Mouse (Mus musculus): Measurements from ENCODE around the gene Gm5891. TPM values are rescaled to one million over a fixed set of nuclear protein-coding genes. Genes with fewer than 3 reads are reported as not detected.
"Not testable (repeated sequence)": the region's sequence is repeated elsewhere in the genome, so short reads cannot be mapped to it uniquely, and the experiment has no call there.

Gm5891 gene
- polyA plus RNA-seq (2015; fragmentation: Nextera tagmentation; extraction: Ambion mirVana), result not detected in 2 replicates

- not testable (repeated sequence) for H3K4me1 ChIP-seq (replicated peaks); H3K36me3 ChIP-seq (replicated peaks); H3K9me3 ChIP-seq (replicated peaks); ATAC-seq (ENCODE audit: insufficient read depth); H3K4me3 ChIP-seq (replicated peaks); H3K27me3 ChIP-seq; H3K9ac ChIP-seq; H3K4me2 ChIP-seq; H3K27ac ChIP-seq (replicated peaks)
- WGBS (ENCODE audit: insufficient replicate concordance), result no CpG with 5 or more reads among the region's 1 CpGs
Observed at GRCm38 (mm10) chr7:21921191-21921590, at the start of gene Gm5891. TSS of gene Gm5891 (minus strand) at chr7:21921291.

Other genes starting within 250 kb of the Gm5891 start
- not detected in 2 replicates for gene Gm4175, start 159.8 kb downstream of the Gm5891 start, polyA plus RNA-seq (2015; fragmentation: Nextera tagmentation; extraction: Ambion mirVana)
- not detected in 2 replicates for gene Gm4177, start 124.6 kb downstream of the Gm5891 start, polyA plus RNA-seq (2015; fragmentation: Nextera tagmentation; extraction: Ambion mirVana)
- gene Vmn1r135, start 88.9 kb downstream of the Gm5891 start, polyA plus RNA-seq (2015; fragmentation: Nextera tagmentation; extraction: Ambion mirVana), result not detected in 2 replicates
- not detected in 2 replicates for gene Gm5725, start 77.0 kb downstream of the Gm5891 start, polyA plus RNA-seq (2015; fragmentation: Nextera tagmentation; extraction: Ambion mirVana)
- gene Vmn1r137, start 73.3 kb upstream of the Gm5891 start, polyA plus RNA-seq (2015; fragmentation: Nextera tagmentation; extraction: Ambion mirVana), result not detected in 2 replicates
- not detected in 2 replicates for gene Vmn1r138, start 107.6 kb upstream of the Gm5891 start, polyA plus RNA-seq (2015; fragmentation: Nextera tagmentation; extraction: Ambion mirVana)
- gene Gm6176, start 135.0 kb upstream of the Gm5891 start, polyA plus RNA-seq (2015; fragmentation: Nextera tagmentation; extraction: Ambion mirVana), result not detected in 2 replicates
- not detected in 2 replicates for gene Vmn1r139, start 147.8 kb upstream of the Gm5891 start, polyA plus RNA-seq (2015; fragmentation: Nextera tagmentation; extraction: Ambion mirVana)
- not detected in 2 replicates for gene Gm16451, start 197.0 kb upstream of the Gm5891 start, polyA plus RNA-seq (2015; fragmentation: Nextera tagmentation; extraction: Ambion mirVana)
- gene Gm10666, start 213.4 kb upstream of the Gm5891 start, polyA plus RNA-seq (2015; fragmentation: Nextera tagmentation; extraction: Ambion mirVana), result not detected in 2 replicates
- gene Vmn1r142, start 242.7 kb upstream of the Gm5891 start, polyA plus RNA-seq (2015; fragmentation: Nextera tagmentation; extraction: Ambion mirVana), result not detected in 2 replicates

Data from liver, embryonic 15.5 days (tissue).